Mouse (Mus musculus) CH12.LX (cell line): ENCODE measurements around the gene Htr6.

ENCODE experiments used
- CTCF ChIP-seq, 2 experiments: IDR thresholded peaks in 1 of 2; conservative IDR thresholded peaks in 1 of 2; 2 replicates each; pipeline ENCODE4 v1.5.1; 2011 to 2012; ENCODE audit warnings: low read depth in 2 of 2, low read length in 2 of 2, improper control_type of control experiment in 1 of 2, inconsistent platforms in 1 of 2, mild to moderate bottlenecking in 1 of 2, moderate library complexity in 1 of 2
- JUND ChIP-seq: conservative IDR thresholded peaks from 2 replicates; pipeline ENCODE4 v1.6.1; 2011; ENCODE audit warnings: low read depth, low read length, improper control_type of control experiment
- POLR2A ChIP-seq: IDR thresholded peaks from 2 replicates; pipeline ENCODE4 v1.6.1; 2011; ENCODE audit warnings: low read depth, mild to moderate bottlenecking, improper control_type of control experiment, low read length
- POLR2AphosphoS2 ChIP-seq: IDR thresholded peaks from 2 replicates; pipeline ENCODE4 v1.6.1; 2011; ENCODE audit warnings: low read depth, low read length, improper control_type of control experiment

DNA sequence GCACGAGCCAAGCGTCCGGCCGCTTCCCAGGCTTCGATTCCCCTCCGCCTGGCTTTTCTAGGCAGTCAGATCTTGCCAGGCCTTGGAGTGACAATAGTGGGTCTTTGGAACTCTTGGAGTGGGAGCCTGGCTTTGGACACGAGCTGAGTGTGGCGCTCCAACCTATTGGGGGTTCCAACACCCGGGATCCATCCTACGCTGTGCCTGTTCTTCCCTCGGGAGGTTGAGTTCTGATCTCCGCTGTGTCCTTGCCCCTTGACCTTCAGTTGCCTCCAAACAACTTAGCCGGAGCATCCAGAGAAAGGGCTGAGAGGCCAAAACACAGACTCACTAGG is 17.8 kb upstream of the Htr6 start:
- TF ChIP-seq CTCF (conservative IDR thresholded peaks at IDR 0.05 in 1 of 2, IDR thresholded peaks at IDR 0.05 in 1 of 2; ENCODE audit: low read depth in 2 of 2, low read length in 2 of 2) (no peak), POLR2A (no peak), POLR2AphosphoS2 (no peak), JUND (no peak)
